Mouse (Mus musculus) layer of hippocampus, adult 11-12 months (tissue): ENCODE data around the gene Adra2c.
A peak's percentile ranks its signal among the peaks of the same experiment; 100 is the strongest.

Experiments
- DNase-seq: peaks from one replicate; pipeline ENCODE4 v3.0.0; 2022; ENCODE audit warnings: low spot score

The Adra2c gene

DNA sequence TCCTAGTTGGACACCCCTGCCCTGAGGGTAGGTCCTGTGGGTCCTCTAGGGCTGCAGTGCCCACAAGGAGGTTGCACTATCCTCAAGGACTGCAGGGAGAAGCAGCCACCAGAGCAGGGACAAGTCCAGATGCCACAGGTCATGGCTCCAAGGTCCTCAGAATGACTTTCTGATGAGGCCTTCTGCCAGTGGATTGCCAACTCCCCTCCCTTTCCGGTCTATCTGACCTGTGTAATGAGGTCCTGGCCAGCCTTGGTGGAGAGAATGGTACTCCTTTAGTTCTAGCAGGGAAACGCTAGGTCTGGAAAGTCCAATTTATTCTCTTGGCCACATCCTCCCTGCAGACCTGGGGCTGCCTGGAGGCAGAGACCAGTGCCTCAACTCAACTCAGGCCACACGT, at the start of gene Adra2c:
Gene Adra2c, plus strand, starts transcription at position 301 of the 400 bp plus-strand sequence.
- DNase-seq: no peak

- DNase-seq: no peak
Observed at GRCm38 (mm10) chr5:35233142-35233541, 45.0 kb upstream of the Adra2c start.

GRCm38 (mm10) chr5:35237757-35238156, 40.4 kb upstream of the Adra2c start:
- no peak for DNase-seq

DNA sequence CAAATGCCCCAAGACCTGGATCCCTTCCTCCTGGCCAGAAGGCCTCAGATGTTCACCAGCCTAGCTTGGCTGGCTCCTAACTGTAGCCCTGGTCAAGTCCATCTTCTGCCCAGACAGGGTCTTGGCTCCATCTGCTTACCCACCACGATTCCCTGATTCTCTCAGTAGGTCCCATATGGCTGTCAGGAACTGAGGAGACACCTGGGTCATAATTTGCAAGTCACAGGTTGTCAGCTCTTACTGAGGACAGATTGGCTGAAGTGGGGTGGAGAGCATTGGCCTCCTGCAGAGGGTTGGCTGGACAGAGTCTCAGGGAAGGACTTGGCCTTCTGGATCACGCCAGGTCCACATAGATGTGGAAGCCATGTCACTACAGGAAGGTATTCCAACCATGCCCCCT, 39.5 kb upstream of the Adra2c start:
- DNase-seq: no peak

- DNase-seq: no peak
Observed at GRCm38 (mm10) chr5:35241556-35241955, 36.6 kb upstream of the Adra2c start.

DNA sequence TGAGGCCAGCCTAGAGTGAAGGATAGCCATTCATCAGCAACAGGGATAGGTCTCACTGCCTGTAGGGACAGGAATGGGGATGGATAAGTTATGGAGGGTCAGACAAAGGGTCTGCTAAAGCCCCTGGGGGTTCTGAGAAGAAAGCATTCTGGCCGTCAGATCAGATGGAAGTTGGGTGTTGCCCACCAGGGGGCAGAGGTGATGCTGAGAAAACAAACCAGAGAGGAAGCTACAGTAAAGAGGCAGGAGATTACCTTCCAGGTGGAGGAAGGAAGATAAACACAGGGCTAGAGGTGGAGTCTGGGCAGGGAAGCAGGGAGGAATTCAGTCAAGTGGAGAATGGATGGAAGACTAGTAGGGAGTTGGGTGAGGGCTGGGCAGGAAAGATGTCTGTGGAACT, 33.9 kb upstream of the Adra2c start:
- DNase-seq: peak; percentile 21

- peak; percentile 30 for DNase-seq
Observed at GRCm38 (mm10) chr5:35245555-35246273, 32.4 kb upstream of the Adra2c start.

- no peak for DNase-seq
Observed at GRCm38 (mm10) chr5:35254964-35255716, 23.0 kb upstream of the Adra2c start.

- DNase-seq: no peak
Observed at GRCm38 (mm10) chr5:35263716-35264115, 14.4 kb upstream of the Adra2c start.

- DNase-seq: peak; percentile 30
Observed at GRCm38 (mm10) chr5:35267486-35267885, 10.6 kb upstream of the Adra2c start.

DNA sequence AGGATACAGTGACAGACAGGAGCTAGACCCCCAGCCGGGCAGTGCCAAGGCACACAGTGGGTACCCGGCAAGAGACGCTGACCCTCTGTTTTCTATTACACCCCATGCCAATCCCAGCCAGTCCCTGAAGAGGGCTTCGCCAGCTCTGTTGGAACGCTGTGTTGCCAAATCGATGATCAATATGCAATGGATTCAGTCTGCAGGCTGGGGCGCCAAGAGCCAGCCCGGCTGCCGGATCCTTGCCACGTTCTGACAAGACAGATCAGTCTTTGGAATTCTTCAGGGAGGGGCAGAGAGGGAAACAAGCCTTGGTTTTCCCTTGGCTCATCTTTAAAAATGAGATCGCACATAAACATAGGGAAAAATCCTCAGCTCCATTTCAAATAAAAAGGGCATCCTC, 2.8 kb upstream of the Adra2c start:
- DNase-seq: no peak

- DNase-seq: peak; percentile 58
Observed at GRCm38 (mm10) chr5:35278741-35279695, 899 bp downstream of the Adra2c start.

GRCm38 (mm10) chr5:35279696-35280001, 1.5 kb downstream of the Adra2c start:
- no peak for DNase-seq

DNA sequence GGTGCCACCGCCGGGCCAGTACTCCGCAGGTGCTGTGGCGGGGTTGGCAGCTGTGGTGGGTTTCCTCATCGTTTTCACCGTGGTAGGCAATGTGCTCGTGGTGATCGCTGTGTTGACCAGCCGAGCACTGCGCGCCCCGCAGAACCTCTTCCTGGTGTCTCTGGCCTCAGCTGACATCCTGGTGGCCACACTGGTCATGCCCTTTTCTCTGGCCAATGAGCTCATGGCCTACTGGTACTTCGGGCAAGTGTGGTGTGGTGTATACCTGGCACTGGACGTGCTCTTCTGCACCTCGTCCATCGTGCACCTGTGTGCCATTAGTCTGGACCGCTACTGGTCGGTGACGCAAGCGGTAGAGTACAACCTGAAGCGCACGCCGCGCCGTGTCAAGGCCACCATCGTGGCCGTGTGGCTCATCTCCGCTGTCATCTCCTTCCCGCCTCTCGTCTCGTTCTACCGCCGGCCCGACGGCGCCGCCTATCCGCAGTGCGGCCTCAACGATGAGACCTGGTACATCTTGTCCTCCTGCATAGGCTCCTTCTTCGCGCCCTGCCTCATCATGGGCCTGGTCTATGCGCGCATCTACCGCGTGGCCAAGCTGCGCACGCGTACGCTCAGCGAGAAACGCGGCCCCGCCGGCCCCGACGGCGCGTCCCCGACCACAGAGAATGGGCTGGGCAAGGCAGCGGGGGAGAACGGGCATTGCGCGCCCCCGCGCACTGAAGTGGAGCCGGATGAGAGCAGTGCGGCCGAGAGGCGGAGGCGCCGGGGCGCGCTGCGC, 2.1 kb downstream of the Adra2c start:
- peak; percentile 49 for DNase-seq

GRCm38 (mm10) chr5:35280783-35281165, 2.7 kb downstream of the Adra2c start:
- DNase-seq: no peak

GRCm38 (mm10) chr5:35285281-35285680, 7.2 kb downstream of the Adra2c start:
- no peak for DNase-seq

DNA sequence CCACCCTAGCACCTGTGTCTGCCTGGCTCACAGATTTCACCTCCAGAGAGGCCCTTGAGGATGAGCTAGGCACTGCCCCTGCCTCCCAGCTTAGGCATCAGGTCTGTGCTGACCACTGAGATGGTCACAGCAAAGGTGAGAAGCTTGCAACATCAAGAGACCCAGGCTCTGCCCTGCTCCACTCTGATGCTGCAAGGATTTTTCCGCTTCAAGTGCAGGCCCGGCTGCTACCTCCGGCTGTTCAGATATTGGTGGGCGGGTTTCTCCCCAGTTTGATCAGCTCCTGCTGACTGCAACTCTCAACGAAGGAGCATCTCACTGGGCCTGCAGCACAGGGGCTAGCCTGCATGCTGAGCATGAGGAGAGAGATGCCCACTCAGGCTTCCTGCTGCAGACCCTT, 8.1 kb downstream of the Adra2c start:
- DNase-seq: peak; percentile 57

GRCm38 (mm10) chr5:35299621-35300020, 21.5 kb downstream of the Adra2c start:
- no peak for DNase-seq

DNA sequence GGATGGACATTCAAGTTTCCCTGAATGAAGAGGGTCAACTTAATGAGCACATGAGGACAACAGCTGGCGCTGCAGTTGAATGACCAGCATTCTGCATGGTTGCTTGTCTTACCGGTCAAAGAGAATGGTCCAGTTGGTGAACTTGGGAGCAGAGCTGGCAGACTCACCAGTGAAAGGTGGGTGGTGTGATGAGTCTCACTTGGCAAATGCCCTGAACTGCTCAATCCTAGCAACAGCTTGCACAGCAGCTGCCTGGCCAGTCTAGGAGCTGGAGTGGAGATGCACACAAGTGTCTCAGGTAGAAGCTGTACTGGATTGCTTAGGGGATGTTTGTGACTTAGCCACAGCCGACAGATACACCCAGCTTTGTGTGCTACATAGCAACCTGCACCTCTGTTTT, 26.1 kb downstream of the Adra2c start:
- no peak for DNase-seq

- no peak for DNase-seq
Observed at GRCm38 (mm10) chr5:35305332-35305731, 27.2 kb downstream of the Adra2c start.

DNA sequence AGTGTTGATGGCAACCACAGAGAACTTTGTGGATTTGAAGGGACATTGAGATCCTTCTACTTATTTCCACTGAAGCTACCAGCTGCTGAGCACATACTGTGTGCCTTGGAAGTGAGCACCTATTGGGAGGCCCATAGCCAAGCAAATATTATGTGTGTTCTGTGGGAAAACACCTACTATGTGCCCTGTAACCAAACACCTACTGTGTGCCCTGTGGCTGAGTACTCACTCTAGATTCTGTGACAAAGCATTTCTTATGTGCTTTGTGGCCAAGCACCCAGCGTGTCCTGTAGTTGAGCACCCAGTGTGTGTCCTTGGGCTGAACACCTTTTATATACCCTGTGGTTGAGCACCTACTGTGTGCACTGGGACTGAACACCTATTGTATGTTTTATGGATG, 28.6 kb downstream of the Adra2c start:
- DNase-seq: no peak

DNA sequence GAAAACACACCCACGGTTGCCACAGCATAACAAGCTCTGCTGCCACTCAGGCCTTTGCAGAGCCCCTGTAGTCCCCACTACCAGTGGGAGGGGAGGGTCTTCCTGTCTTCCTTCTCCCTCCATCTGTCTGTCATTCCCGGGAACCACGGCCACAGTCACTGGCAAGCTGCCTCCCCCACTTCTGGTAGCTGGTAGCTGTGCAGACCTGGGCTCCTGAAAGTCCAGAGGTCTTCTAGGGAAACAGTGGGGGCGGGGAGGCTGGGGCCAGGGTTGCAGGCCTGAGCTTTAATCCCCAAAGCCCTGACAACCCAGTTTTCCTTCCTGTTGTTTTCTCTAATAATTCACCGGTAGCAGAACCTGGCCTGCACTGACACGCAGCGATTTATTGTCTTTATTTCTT, 31.7 kb downstream of the Adra2c start:
- no peak for DNase-seq
